Mouse (Mus musculus) gastrocnemius, adult 2 months (tissue): ENCODE measurements around the gene Olfr235. TPM values are rescaled to one million over a fixed set of nuclear protein-coding genes. Genes with fewer than 3 reads are reported as not detected.
"Not testable (repeated sequence)": the region's sequence is repeated elsewhere in the genome, so short reads cannot be mapped to it uniquely, and the experiment has no call there.

Experiments used
- DNase-seq: peaks from one replicate; pipeline ENCODE4 v3.0.0; 2022
- H3K27ac ChIP-seq: fragments of 200-600 bp; 2 replicates; pipeline ENCODE4 v1.8.1; 2022; ENCODE audit warnings: mild to moderate bottlenecking
- H3K4me3 ChIP-seq: fragments of 200-600 bp; 2 replicates; pipeline ENCODE4 v1.8.1; 2022; ENCODE audit warnings: mild to moderate bottlenecking, moderate library complexity
- CTCF ChIP-seq: fragments of 200-600 bp; IDR thresholded peaks from 2 replicates; pipeline ENCODE4 v1.8.1; 2022; ENCODE audit warnings: antibody characterized with exemption, mild to moderate bottlenecking, moderate library complexity
- intact Hi-C: fragments of 180-260 bp; cut with DNase I; formaldehyde crosslinking; loops from one replicate; pipeline ENCODE4 v1.15.1; 2025
- long read RNA-seq, 2 experiments: library from polyadenylated mRNA; stranded (forward); transcript quantifications; one replicate each; pipeline ENCODE4 v2.0.0; 2021
- total RNA-seq, 2 experiments: library from RNA; stranded (reverse); gene quantifications; 2 replicates each; pipeline ENCODE4 v1.2.3; 2021

Gene Olfr235
- total RNA-seq: not detected
- long read RNA-seq, experiment 1: 0 reads
- long read RNA-seq, experiment 2: 0 reads

DNA sequence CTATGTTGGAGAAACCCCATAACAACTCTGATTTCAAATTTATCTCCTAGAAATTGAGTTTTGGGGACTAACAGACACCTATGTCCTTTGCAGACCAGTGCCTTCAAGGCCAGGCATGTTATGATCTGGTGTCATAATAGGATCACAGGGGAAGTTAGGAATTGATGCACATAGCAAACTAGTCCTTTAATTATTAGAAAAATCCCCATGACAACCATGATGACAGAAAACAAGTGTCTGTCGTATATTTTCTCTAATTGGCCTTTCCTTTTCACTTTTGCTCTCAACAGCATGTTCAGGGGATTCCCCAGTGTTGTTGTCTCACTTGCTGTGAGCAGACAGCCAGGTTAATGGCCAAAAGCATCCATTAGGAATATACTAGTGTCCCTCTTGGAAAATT is at the start of gene Olfr235:
Gene Olfr235, plus strand, starts transcription at position 301 of the 400 bp plus-strand sequence.
- TF ChIP-seq CTCF: no peak
- intact Hi-C loops: no loop called here
- no peak within 1 kb of the TSS for H3K4me3 ChIP-seq
- no peak within 1 kb of the TSS for H3K27ac ChIP-seq
- no peak for DNase-seq

DNA sequence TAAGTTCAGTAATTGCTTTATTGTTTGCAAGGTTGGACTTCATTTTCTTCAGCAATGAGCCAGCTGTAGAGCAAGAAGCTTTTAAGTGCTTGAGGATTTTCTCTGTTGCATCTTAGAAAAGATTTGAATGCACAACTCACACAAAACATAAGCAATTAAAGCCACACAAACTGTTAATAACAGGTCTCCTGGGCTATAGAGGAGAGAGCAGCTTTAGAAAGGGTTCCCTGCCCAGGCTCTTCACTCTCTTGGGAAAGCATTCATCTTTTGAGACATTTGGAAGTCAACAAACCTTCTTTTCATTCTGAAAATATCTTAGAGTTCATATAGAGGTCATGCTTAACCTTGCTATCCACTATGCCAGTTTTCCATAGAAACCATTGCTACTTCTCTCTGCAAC is 28.3 kb upstream of the Olfr235 start, which contains the start of gene Olfr1432:
Gene Olfr1432, minus strand, starts transcription at position 101 of the 400 bp plus-strand sequence.
- H3K4me3 ChIP-seq, intact Hi-C loops, DNase-seq, H3K27ac ChIP-seq: not testable (repeated sequence)

GRCm38 (mm10) chr19:12241559-12241958 is 19.3 kb upstream of the Olfr235 start, which contains the start of gene Olfr262:
Olfr262 (minus strand) TSS chr19:12241659.
- no peak for DNase-seq
- intact Hi-C loops: no loop called here
- Histone ChIP-seq H3K27ac (no peak within 1 kb of the TSS), H3K4me3 (no peak within 1 kb of the TSS)
- TF ChIP-seq CTCF: no peak

DNA sequence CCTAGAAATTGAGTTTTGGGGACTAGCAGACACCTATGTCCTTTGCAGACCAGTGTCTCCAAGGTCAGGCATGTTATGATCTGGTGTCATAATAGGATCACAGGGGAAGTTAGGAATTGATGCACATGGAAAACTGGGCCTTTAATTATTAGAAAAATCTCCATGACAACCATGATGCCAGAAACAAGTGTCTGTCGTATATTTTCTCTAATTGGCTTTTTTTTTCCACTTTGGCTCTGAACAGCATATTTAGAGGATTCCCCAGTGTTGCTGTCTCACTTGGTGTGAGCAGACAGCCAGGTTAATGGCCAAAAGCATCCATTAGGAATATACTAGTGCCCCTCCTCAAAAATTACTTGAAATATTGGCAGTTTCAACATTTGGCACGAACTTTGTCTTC is 18.7 kb downstream of the Olfr235 start, which contains the start of gene Olfr1434:
Gene Olfr1434, plus strand, starts transcription at position 301 of the 400 bp plus-strand sequence.
- no peak for TF ChIP-seq CTCF
- Histone ChIP-seq H3K27ac (no peak within 1 kb of the TSS), H3K4me3 (no peak within 1 kb of the TSS)
- DNase-seq: no peak
- intact Hi-C loops: no loop called here

GRCm38 (mm10) chr19:12292979-12293378 is 32.1 kb downstream of the Olfr235 start:
- intact Hi-C loops: no loop called here
- DNase-seq: no peak

GRCm38 (mm10) chr19:12299030-12299429 is 38.2 kb downstream of the Olfr235 start, which contains the start of gene Olfr1436:
Olfr1436 (minus strand) TSS chr19:12299130.
- DNase-seq, intact Hi-C loops, H3K4me3 ChIP-seq, H3K27ac ChIP-seq: not testable (repeated sequence)

More at GRCm38 (mm10) chr19:12292979-12293378, 32.1 kb downstream of the Olfr235 start:
- no peak overlapping the region for H3K27ac ChIP-seq
- no peak overlapping the region for H3K4me3 ChIP-seq
- TF ChIP-seq CTCF: no peak

Other genes starting within 250 kb of the Olfr235 start
- not detected for gene Olfr1423, start 219.7 kb upstream of the Olfr235 start, total RNA-seq
- not detected for gene Olfr1424, start 198.3 kb upstream of the Olfr235 start, total RNA-seq
- not detected for gene Olfr1425, start 183.3 kb upstream of the Olfr235 start, total RNA-seq
- gene Olfr1426, start 169.0 kb upstream of the Olfr235 start, total RNA-seq: not detected
- not detected for gene Olfr1427, start 157.7 kb upstream of the Olfr235 start, total RNA-seq
- gene Olfr1428, start 145.1 kb upstream of the Olfr235 start, total RNA-seq: not detected
- gene Olfr76, start 137.8 kb upstream of the Olfr235 start, total RNA-seq: not detected
- gene Olfr1555-ps1, start 90.9 kb upstream of the Olfr235 start, total RNA-seq: not detected
- not detected for gene Olfr1431, start 60.4 kb upstream of the Olfr235 start, total RNA-seq
- gene Olfr1432, start 28.4 kb upstream of the Olfr235 start, total RNA-seq: not detected
- gene Olfr262, start 19.4 kb upstream of the Olfr235 start, total RNA-seq: not detected
- gene Olfr1434, start 18.8 kb downstream of the Olfr235 start, total RNA-seq: not detected
- not detected for gene Olfr1436, start 38.1 kb downstream of the Olfr235 start, total RNA-seq
- not detected for gene Olfr1437, start 64.1 kb downstream of the Olfr235 start, total RNA-seq
- gene Olfr1438-ps1, start 74.9 kb downstream of the Olfr235 start, total RNA-seq: not detected
- not detected for gene Olfr1440, start 126.2 kb downstream of the Olfr235 start, total RNA-seq
- not detected for gene Olfr1441, start 156.4 kb downstream of the Olfr235 start, total RNA-seq
- not detected for gene Pfpl, start 166.9 kb downstream of the Olfr235 start, total RNA-seq
- 1 to 10 TPM in 1 of 2 experiments, under 1 TPM in 1; 0.98 to 1.1 TPM for gene Mpeg1, start 199.7 kb downstream of the Olfr235 start, total RNA-seq
- 1 to 10 TPM; 3.9 to 4.2 TPM for gene Dtx4, start 240.4 kb downstream of the Olfr235 start, total RNA-seq